Mouse (Mus musculus): ENCODE results near the gene Tlk2.
"Not testable (repeated sequence)": the region's sequence is repeated elsewhere in the genome, so short reads cannot be mapped to it uniquely, and the experiment has no call there.

Gene Tlk2

GRCm38 (mm10) chr11:105178516-105178915 lies at the start of gene Tlk2:
Gene Tlk2, plus strand, starts transcription at chr11:105178807.
- DNase-seq (ENCODE audit: low spot score) = no peak

DNA sequence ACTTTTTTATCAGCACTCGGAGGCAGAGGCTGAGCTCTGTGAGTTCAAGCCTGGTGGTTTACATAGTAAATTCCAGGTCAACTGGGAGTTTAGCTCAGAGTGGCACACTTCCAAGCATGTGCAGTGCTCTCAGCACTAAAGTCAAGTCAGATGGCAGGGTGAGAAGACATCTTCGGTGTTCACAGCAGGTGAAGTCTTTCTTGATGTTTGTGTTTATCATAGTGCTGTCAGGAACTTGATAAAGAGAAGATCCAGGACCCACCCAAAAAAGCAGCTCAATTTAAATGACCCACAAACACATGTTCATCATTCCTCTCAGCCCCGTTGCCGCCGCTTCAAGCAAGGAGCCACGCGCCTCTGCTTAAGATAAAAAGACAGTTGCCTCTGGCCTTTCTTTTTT lies 42.9 kb upstream of the Tlk2 start:
- no peak for DNase-seq (ENCODE audit: low spot score)

DNA sequence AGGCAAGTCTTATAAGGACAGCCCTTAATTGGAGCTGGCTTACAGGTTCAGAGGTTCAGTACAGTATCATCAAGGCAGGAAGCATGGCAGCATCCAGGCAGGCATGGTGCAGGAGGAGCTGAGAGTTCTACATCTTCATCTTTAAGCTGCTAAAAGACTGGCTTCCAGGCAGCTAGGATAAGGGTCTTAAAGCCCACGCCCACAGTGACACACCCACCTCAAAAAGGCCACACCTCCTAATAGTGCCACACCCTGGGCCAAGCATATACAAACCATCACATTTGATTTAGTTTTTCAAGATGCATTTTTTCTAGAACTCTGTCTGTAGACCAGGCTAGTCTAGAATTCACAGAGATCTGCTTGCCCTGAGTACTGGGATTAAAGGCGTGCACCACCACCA lies 41.4 kb upstream of the Tlk2 start:
- not testable (repeated sequence) for DNase-seq (ENCODE audit: low spot score)

- not testable (repeated sequence) for DNase-seq (ENCODE audit: low spot score)
Measured at GRCm38 (mm10) chr11:105140512-105140911, 38.1 kb upstream of the Tlk2 start.

DNA sequence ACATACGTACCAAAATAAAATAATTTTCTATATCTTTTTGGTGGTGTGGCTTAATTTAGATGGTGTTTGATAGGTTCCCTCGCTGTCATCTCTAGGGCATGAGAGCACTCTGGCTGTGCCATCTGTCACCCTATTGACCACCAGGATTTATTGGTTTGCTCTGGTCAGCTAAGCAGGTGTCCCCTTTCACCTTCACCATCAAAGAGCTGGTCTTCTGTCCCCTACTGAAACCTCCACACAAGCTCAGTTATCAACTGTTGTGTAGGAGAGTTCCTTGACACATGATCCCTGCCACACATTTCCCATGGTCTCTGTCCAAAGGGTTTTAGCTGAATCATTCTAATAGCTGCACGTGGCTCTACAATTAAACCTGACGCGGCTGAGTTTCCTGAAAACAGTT lies 37.5 kb upstream of the Tlk2 start:
- DNase-seq (ENCODE audit: low spot score) = no peak

DNA sequence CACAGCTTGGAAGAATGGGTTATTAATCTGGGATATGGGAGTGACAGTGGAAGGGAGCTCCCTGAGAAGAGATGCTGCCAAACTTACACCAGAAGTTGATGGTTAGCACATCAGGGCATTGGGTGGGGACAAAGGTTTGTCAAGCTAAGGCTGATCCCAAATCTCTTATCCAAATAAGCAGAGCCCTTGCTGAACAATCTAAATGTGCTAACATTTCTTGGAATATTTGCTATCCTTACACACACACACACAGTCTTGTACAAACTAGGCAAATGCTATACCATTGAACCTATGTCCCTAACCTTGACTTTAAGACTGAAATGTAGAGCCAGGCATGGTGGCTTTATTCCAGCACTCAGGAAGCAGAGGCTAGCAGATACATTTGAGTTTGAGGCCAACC lies 35.0 kb upstream of the Tlk2 start:
- no peak for DNase-seq (ENCODE audit: low spot score)

DNA sequence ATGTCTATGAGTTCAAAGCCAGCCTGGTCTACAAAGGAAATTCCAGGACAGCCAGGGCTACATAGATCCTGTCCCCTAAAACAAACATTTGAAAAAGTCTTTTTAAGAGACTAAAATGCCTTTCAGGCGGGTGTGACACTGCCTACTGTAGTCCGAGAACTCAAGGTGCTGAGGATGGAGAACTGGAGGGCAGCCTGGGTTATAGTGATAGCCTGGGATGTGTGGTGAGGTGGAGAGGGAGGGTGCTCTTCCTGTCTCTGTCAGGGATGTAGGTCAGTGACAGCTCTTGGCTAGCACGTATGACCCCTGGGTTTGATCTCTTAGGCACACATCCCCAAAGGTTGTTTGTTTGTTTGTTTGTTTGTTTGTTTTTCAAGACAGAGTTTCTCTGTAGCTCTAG lies 34.5 kb upstream of the Tlk2 start:
- DNase-seq (ENCODE audit: low spot score) = no peak

DNA sequence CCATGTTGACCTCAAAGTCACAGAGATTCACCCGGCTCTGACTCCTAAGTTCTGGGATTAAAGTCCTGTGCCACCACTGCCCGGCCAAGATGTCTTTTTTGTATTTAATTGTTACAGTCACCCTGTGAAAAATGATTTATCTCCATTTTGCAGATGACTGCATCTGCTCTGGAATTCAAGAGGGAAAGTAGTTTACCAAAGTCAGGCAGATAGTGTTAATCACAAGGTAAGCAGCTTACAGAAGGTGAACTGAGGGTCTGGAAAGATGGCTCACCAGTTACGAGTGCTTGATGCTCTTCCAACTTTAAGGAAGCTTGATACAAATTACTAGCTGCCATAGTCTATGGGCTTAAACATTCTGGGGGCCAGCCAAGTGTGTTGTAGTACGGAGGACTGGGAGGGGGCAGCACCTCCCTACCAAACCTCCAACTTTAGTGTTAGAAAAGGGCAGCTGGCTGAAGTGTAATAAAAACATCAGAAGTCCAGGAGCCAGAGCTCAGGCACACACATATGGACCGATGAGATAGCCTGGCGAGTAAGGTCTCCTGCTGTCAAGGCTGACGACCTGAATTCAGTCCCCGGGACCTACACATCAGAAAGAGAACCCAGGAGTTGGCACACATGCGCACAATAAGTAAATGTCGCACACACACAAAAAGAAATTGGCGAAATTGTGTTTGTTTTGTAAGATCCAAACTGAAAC lies 33.9 kb upstream of the Tlk2 start:
- no peak for DNase-seq (ENCODE audit: low spot score)

- no peak for DNase-seq (ENCODE audit: low spot score)
Measured at GRCm38 (mm10) chr11:105145211-105145610, 33.4 kb upstream of the Tlk2 start.

- no peak for DNase-seq (ENCODE audit: low spot score)
Measured at GRCm38 (mm10) chr11:105146593-105146992, 32.0 kb upstream of the Tlk2 start, which contains the start of gene Gm10842. Gene Gm10842, plus strand, starts transcription at chr11:105146893.

DNA sequence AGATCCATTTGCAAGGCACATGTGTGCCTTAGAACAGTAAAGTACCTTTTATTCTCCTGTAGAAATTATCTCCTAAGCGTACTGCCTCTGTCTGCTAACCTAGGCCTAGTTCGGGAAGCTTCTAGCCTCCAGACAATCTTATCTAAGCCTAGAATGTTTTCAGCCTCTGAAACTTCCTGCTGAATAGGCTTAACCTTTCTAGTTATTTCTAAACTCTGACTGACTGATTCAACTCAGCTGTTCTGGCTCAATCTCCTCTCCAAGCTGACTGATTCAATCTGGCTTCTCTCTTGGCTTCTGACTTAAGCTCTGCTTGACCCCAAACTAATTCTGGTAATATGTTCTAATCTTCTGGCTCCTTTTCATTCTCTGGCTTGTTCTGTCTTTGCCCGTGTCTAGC lies 29.3 kb upstream of the Tlk2 start:
- no peak for DNase-seq (ENCODE audit: low spot score)

DNA sequence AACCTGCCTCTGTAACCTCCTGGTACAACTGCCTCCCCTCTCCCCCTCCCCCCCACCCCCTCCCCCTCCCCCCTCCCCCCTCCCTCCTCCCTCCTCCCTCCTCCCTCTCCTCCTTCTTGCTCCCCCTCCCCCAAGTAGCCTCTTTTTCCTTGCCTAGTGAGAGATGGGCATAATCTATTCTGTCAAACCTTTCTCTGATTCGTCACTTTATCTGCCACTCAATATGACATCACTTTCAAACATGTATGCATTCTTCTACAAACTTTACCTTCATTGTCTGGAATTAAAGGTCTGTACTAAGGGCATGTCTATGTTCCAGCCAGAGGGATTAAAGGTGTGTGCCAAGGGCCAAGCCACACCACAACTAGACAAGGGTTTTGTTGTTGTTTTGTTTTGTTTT lies 28.8 kb upstream of the Tlk2 start:
- DNase-seq (ENCODE audit: low spot score) = no peak

GRCm38 (mm10) chr11:105150691-105151090 lies 27.9 kb upstream of the Tlk2 start:
- no peak for DNase-seq (ENCODE audit: low spot score)

- no peak for DNase-seq (ENCODE audit: low spot score)
Measured at GRCm38 (mm10) chr11:105151226-105152016, 27.2 kb upstream of the Tlk2 start.

DNA sequence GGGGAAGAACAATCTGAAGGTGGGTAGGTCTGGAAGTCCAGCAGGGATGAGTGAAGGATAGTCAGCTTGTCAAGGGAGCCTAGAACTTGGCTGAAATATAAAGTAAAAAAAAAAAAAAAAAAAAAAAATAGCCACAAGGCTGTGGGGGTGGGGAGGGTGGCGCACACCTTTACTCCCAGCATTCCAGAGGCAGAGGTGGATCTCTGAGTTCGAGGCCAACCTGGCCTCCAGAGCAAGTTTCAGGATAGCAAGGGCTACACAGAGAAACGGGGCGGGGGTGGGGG lies 26.6 kb upstream of the Tlk2 start:
- no peak for DNase-seq (ENCODE audit: low spot score)

GRCm38 (mm10) chr11:105152357-105152899 lies 26.2 kb upstream of the Tlk2 start:
- DNase-seq (ENCODE audit: low spot score) = no peak

DNA sequence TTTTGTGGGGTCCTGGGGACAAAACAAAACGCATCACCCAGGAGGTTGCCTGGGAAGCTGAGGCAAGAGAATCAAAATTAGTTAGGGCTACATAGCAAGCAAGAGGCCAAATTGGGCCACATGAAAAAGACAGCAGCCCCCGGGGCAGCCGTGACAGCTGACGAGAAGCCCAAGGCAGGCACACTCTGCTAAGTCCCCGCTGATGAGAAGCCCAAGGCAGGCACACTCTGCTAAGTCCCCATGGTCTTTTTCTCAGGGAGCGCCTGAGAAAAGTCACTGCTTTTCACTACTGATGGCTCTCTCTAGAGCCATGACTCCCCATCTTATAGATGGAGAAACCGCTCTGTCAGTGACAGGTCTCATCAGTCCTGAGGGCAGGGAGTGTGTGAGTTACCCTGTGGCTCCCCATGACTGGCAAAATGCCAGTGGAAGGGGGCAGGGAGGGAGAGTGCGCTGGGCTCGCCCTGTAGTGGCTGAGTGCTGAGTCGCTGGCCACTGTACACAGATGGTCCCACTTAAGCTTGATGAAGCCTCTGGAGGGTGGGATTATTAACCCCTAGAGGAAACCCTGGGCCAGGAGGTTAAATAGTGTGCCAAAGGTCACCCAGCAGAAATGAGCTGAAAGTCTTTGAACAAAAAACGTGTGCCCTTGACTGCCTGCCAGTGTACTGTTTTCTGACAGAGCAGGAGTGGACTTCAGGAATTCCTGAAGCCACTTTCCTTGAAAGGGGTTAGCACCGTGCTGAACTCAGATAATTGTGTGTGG lies 25.4 kb upstream of the Tlk2 start:
- DNase-seq (ENCODE audit: low spot score) = no peak

DNA sequence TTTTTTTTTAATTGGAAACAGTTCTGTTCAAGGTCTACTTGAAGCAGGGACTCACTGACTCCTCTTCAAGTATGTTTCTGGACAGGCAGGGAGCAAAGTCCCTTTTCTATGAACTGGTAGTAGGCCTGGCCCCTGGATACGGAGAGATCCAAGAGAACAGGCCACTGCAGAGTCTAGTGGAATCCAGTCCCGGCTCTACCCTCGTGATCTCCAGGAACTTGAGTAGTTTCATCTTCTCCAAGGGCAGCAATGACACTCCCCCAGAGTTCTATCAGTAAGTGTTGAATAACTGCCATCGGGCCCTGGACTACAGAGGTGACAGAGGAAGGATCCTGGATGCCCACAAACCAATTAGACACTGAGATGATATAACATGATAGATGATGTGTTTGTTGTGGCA lies 22.7 kb upstream of the Tlk2 start:
- DNase-seq (ENCODE audit: low spot score) = no peak

DNA sequence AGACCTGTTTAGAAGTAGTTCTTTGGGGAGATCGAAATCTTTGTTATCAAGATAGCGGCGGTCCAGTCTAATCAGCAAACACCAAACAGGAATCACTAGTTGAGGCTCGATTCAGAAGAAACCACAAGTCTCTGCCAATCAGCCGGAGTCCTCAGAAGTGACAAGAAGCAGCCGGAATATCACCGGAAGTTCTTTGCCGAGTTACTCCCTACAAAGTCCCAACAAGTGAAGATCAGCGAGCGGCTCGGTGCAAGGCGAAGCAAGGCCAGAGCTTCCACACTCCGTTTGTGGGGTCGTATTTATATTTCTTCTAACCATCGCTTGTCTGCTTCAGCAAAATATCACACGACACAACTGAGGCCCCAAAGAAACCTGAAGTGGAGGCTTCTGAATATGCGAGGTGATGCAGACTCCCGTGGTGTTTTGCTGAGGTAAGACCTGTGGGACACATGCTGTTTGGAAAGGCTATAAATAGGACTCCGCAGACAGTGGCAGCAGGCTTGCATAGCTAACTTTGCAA lies 21.8 kb upstream of the Tlk2 start:
- no peak for DNase-seq (ENCODE audit: low spot score)

- DNase-seq (ENCODE audit: low spot score) = no peak
Measured at GRCm38 (mm10) chr11:105158047-105158446, 20.6 kb upstream of the Tlk2 start.

GRCm38 (mm10) chr11:105159673-105160360 lies 18.8 kb upstream of the Tlk2 start:
- DNase-seq (ENCODE audit: low spot score) = no peak

DNA sequence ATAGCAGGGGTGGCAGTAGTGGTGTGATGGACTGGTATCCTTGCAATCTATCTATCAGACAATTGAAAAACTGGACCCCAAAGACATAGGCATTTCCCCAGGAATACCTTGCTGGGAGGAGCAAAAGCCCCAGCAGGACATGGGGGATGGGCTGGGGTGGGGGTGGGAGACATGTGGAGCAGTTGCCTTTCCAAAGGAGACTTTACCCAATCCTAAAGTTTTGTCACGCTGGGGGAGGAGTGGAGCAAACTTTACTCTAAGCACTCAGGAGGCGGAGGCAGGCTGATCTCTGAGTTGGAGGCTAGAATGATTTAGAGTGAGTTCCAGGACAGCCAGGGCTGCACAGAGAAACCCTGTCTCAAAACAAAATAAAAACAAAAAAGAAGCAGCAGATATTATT lies 17.2 kb upstream of the Tlk2 start:
- DNase-seq (ENCODE audit: low spot score) = no peak
